In the genomic region with DNA sequence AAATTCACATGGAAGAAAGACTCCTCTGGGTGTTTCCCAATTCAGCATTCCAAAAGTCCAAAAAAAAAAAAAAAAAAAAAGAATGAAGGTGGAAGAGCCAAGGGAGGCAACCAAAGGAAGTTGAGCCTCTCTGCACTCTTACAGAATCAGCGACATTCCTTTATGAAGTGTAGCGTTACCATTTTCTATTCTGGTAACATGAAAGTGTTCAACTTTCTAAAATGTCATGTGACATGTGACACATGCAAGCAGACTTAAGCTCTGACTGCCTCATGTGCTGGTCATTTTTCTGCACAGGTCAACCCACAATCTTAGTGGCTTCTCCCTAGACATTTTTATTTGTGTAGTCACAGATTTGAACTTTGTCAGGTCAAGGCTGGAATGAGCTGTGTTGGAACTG, we compare ENCODE assay signal across 22 mouse cellular contexts.
"Had no signal": no experiment of that assay in that cellular context is flagged by ENCODE, and none has a peak within 500 bp of the region (broad histone marks: within the 10 kb centered on the region; RNA-seq: fewer than 3 reads in every experiment).

No protein-coding gene starts in this region.

- ATAC-seq: liver, embryonic 12.5 days; midbrain, embryonic 15.5 days had no signal

- H3K27ac ChIP-seq: kidney, embryonic 15.5 days; limb, embryonic 12.5 days; liver, embryonic 12.5 days; liver, embryonic 15.5 days; lung, embryonic 15.5 days; macrophage; midbrain, embryonic 12.5 days; midbrain, embryonic 15.5 days; neural tube, embryonic 12.5 days; neural tube, embryonic 15.5 days; stomach, postnatal 0 days had no signal

- H3K9me3 ChIP-seq: kidney, embryonic 15.5 days; limb, embryonic 12.5 days; liver, embryonic 12.5 days; liver, embryonic 15.5 days; lung, embryonic 15.5 days; midbrain, embryonic 12.5 days; midbrain, embryonic 15.5 days; neural tube, embryonic 12.5 days; neural tube, embryonic 15.5 days had no signal

- H3K36me3 ChIP-seq: kidney, embryonic 15.5 days; limb, embryonic 12.5 days; liver, embryonic 12.5 days; liver, embryonic 15.5 days; lung, embryonic 15.5 days; midbrain, embryonic 12.5 days; midbrain, embryonic 15.5 days; neural tube, embryonic 12.5 days; neural tube, embryonic 15.5 days had no signal

- DNase-seq: kidney, adult 8-10 months; kidney, postnatal 10 days; kidney, postnatal 36 days; liver; lung, adult 18-20 months; right cerebral cortex, adult 18-20 months; right cerebral cortex, postnatal 14 days; right cerebral cortex, postnatal 4 days; thymus, adult 2 months; thymus, postnatal 14 days; thymus, postnatal 4 days had no signal

- H3K27me3 ChIP-seq: kidney, embryonic 15.5 days; limb, embryonic 12.5 days; liver, embryonic 12.5 days; liver, embryonic 15.5 days; lung, embryonic 15.5 days; midbrain, embryonic 12.5 days; midbrain, embryonic 15.5 days; neural tube, embryonic 12.5 days; neural tube, embryonic 15.5 days had no signal

- H3K4me1 ChIP-seq: kidney, embryonic 15.5 days; liver, embryonic 12.5 days; liver, embryonic 15.5 days; midbrain, embryonic 12.5 days; midbrain, embryonic 15.5 days; neural tube, embryonic 12.5 days had no signal

- H3K4me3 ChIP-seq: kidney, embryonic 15.5 days; limb, embryonic 12.5 days; liver, embryonic 12.5 days; liver, embryonic 15.5 days; lung, embryonic 15.5 days; midbrain, embryonic 12.5 days; midbrain, embryonic 15.5 days; neural tube, embryonic 12.5 days; neural tube, embryonic 15.5 days had no signal
